Mouse (Mus musculus) NIH3T3 (cell line): Measurements from ENCODE around the gene Arhgap15.

Experiments used
- DNase-seq: peaks from one replicate; pipeline ENCODE4 v3.0.0-alpha.2; 2012; ENCODE audit warnings: low read depth

Arhgap15 gene

DNA sequence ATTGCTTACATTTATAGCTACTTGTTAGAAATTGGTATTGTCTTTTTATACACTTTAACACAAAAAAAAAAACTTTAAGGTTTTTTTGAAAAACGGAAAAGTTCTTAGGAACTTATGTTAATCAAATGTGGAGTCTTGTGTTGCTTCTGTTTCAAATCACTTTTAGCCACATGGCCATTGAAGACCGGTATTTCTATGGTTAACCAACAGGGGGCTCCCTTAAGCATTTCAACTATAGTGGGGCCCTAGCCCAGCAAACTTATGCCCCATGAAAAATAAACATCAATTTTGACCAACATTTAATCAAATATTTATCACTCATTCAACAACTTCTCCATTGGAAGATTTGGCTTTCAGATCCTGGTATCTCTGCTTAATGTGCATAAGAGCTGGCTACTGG, 557.5 kb downstream of the Arhgap15 start:
- DNase-seq: peak; percentile 24

DNA sequence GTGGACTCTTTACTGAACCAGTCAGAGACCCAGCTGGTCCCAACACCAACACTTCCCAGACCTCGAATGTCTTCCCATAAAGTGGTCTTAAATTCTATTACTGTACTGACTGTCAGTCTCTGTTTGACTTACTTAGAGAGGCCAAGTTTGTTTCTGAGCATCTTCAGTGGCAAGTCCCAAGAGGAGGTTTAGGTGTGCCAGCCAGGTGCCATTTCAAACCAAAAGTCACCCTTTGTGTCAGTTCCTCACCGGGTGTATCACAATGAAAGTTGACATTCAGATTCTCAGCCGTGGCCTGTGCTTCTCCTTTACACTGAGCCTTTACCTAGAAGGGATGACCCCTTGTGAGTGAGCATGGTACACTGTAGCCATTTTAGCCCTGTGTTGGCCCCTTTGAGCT, 560.5 kb downstream of the Arhgap15 start:
- DNase-seq: no peak

DNA sequence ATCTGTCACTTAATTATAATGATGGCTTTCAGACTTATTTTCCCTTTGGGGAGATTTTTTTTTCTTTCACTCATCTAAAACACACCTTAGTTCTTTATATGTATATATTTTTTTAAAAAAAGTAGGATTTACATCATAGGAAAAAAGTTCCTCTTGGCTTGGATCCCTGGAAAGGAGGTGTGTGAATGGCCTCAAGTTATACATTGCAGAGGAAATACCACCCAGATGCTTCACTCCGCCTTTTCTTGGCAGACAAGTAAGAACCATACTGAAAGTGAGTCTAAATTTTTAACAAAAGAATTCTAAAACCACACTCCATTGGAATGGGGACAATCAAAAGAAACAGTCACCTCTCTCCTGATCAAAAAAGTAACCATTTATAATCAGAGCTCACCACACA, 560.9 kb downstream of the Arhgap15 start:
- no peak for DNase-seq

DNA sequence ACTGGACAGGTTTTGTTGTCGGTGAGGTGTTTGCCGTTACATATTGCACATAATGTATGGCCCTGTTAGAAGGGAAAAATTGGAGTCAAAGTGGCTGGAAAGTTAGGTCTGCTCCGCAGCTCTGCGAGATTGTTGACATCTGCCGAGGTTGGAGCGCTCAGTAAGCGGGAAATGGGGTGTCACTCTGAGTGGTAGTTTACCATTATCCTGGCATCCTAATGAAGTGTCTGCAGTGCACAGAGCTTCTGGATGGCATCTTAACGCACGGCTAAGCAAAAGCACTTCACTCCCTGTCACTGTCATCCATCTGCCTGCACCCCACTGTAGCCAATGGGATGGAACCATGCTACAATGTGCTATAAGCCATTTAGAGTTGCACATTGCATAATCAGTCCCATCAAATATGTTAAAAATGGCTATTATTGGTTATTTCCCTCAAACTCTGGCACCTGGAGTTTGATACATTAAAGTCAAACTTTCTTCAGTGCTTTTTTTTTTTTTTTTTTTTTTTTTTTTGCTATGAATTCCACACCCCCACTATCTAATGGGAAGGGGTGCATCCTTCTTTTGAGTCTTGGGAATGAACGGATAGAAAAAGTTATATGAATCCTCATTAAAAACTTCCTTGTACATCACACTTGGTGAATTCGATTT, 561.6 kb downstream of the Arhgap15 start:
- no peak for DNase-seq

DNA sequence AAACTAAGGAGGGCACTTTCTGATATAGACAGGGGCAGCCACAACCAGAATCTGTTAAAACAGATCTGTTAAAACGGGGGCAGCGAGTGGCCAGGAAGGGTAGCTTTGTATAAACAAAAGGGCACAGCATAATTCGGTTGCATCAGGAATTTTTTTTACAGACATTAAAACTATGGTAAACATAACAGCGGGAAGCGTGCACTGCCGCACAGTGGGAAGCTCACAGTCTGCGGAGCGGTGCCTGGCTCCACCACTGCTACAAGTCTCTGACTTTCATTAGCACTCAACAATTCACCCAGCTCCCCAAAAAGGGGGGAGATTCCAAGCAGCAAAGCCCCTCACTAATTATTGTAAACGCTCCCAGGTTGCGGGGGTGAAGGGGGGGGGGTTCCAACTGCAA, 562.6 kb downstream of the Arhgap15 start:
- DNase-seq: no peak

DNA sequence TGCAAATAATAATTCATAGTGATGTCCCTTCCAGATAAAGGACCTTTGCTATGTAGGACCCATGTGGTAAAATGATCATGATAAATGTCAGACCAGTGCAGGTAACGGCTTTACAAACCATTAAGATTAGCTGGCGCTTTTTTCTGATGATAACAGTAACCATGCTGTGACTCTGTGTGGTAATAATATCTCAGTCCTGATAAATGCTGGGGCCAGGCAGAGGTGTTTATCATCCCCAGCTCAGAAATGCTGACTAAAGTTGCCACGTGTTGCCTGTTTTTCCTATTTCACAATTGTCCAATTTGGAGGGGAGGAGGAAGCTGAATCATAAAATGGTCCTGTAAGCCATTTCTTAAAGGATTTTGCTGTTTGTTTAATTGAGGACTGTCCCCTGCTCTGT, 564.9 kb downstream of the Arhgap15 start:
- peak; percentile 6 for DNase-seq

DNA sequence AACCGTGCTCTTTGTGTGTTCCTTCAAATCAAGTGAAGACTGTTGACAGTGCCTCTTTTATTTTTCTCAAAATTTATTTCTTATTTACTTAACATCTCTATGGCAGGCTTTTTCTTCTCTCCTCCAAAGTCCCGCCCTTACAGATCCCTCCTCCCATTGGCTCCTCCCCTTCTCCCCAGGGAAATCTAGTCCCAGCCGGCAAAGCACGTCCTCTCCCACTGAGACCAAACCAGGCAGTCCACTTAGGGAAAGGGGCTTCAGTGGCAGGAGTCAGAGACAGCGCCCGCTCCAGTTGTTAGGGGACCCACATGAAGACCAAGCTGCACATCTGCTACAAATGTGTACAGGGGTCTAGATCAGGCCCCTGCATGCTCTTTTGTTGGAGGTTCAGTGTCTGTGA, 569.8 kb downstream of the Arhgap15 start:
- no peak for DNase-seq

DNA sequence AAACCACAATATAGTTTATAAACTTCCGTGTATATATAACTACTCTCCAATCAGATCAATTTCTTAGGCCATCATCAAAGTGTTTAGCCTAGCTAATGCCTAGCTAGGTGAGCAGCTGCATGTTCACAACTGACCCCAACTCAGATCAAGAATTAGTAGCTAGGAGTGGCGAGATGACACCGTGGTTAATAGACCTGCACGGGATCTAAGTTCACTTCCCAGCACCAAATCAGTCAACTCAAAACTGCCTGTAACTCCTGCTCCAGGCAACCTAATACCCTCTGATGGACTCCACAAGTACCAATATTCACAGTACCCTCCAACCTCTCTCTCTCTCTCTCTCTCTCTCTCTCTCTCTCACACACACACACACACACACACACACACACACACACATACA, 570.9 kb downstream of the Arhgap15 start:
- DNase-seq: no peak

DNA sequence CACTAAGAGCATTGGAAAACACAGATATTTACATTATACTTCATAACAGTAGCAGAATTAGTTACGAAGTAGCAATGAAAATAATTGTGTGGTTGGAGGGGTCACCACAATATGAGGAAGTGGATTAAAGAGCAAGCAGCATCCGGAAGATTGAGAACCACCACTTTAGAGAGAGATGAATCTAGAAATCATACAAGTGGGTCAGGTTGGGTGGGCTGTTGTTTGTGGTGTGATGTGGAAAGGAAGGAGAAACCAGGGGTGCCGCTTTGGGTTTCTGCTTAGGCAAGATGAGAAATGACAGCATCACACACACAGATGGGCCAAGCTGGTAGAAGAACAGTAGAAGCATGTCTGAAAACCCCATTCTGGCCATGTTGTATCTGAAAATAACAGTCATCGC, 575.2 kb downstream of the Arhgap15 start:
- DNase-seq: no peak

DNA sequence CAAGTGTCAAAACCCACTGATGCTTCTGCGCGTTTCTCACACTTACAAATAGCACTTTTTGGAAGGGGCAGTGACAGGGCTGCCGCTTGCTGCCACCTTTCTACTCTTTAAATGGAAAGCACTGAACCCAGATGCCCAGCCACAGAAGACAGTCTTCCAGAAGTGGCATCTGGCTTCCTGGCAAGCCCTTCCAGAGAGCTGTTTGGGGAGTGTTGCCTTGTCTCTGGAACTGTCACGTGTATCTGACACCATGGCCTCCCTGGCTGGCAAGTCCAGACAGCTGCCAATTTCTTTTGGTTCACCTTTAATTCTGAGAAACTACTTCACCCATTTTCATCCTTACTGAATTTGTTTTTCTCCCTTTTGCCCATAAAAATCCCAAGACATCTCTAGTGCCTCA, 584.7 kb downstream of the Arhgap15 start:
- DNase-seq: no peak

DNA sequence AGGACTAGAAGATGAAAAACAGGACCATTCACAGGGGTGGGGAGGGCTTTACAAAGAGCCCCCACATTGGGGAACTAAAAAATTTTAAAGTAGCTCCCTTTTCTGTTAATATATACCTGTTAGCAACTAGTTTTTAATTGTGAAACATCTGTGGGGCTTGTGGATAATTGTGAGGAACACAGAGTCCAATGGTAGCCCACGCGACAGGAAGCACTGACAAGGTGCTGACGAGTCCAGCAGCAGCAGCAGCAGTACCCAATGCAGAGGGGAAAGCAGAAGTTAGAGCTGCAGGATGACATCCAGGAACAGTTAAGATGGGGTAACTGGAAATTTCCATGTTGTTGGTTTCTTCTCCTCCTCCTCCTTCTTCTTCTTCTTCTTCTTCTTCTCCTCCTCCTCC, 585.4 kb downstream of the Arhgap15 start:
- DNase-seq: no peak

DNA sequence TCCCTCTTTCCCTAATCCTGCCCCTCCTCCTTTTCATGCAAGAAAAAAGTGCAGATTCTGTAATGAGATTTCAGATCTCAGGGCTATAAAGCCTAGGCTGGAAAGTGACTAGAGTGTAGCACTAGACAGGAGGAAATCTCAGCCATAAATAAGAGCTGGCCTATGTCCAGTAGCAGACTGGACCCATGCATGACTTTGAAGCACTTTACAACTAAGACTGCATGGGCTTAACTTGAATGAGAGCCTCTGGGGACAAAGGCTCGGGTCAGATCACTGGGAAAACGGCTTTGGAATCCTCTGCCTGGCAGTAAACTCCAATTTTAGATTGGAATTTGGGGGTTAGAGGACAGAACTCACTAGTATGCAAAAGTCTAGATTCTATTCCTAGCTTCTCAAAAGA, 585.9 kb downstream of the Arhgap15 start:
- DNase-seq: peak; percentile 4

DNA sequence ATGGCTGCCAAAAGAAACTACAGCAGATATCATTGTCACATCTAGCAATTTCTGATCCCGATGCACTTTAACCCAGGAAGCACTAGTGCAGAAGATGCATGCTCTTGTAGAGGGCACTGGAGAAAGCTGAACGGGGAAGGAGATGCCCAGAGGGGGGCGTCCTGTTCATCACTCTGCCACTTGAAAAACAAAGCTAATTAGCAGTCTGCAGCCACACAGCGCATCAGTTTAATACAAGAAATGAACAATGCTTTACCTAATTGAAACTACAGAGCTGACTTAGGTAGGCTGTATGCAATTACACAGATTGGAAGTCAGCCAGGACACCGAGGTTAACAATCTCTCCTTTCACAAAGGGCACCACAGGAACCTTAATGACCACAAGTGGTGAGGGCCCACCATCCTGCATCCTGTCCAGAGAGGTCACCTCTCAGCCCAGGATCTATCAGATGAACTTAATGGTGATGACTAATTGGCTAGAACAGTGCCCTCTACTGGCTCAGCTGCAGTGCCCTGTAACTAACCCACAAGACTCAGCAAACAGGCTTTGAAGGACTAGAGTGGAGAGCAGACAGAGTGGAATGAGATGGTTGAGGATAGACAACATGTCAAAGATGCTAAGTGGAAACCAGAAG, 588.2 kb downstream of the Arhgap15 start:
- DNase-seq: peak; percentile 8

DNA sequence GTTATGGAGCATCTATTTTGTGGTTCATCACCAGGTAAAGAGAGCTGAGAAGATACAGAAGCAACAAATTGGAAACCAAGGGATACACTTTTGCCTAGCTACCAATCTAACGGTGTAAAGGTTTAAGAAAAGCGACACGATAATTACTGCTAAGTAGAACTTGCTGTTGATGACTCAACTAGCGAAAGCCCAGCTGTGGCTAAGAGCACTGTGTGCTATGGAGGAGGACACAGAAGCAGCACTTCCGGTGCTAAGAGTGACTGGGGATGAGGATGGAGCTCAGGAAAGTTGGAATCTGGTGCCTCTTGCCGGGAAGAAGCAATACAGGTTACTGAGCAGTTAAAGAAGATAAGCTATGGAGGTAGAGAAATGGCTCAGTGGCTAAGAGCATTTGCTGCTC, 589.8 kb downstream of the Arhgap15 start:
- DNase-seq: no peak

DNA sequence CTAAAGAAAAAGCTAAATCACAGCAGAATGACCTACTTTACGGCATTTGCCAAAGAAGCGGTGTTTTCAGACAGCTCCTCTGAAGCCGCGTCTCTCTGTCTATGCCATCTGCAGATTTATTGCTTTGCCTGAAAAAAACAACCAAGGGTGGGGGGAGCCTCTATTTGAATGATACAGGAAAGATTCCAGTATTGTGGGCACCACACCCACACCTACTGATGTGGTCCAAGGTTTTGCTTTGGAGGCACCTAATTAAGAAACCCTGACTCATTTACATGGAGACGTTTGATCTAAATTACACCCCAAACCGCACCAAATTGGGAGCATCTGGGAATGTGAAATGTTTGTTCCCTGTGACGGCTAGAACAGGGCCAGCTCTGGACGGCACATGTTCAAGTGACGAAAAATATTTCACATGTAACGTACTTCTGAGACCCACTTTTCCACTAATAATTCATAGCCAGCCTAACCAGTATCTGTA, 592.5 kb downstream of the Arhgap15 start:
- DNase-seq: no peak

DNA sequence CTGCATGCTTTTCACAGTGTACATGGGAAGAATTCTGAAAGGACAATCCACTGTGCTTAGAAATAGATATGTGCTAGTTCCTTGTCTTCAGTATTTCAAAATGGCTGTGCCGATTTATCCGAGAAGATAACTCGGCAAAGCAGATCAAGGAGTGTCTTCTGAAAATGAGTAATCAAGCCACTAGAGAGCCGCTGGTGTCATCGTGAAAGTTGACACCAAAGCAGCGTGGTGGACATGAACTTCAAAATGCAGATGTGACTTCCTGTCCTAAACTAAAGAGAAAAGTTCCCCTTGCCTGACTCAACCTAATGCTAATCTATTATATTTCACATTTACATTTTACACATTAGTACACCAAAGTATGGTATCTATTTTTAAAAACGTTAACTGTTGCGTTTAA, 596.2 kb downstream of the Arhgap15 start:
- DNase-seq: no peak

DNA sequence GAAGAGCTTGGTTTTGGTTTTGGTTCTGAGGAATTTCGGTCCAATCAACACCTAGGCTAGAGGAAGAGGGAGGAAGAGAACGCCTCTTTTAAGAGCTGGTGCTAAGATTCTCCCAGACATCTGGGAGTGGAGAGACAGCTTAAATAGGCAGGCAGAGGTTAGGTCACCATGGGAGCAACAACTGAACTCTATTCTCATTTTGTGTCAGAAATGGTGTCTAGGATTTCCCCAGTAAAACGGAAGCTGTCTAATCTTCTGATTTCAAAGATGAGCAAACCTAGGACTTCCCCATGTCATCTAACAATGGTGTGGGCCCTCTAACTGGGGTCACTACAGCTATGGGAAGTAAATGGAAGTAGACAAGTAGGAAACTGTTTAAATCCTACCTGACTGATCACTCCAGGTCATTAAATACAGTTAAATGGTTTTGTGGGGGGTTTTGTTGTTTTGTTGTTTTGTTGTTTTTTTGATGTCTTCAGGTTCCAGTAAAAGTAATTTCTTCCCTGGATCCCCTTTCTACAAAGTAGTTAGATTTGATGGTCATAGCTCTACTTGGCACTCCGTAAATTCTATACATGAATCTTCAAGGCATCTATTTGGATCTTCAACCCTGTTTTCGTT, 596.8 kb downstream of the Arhgap15 start:
- no peak for DNase-seq

DNA sequence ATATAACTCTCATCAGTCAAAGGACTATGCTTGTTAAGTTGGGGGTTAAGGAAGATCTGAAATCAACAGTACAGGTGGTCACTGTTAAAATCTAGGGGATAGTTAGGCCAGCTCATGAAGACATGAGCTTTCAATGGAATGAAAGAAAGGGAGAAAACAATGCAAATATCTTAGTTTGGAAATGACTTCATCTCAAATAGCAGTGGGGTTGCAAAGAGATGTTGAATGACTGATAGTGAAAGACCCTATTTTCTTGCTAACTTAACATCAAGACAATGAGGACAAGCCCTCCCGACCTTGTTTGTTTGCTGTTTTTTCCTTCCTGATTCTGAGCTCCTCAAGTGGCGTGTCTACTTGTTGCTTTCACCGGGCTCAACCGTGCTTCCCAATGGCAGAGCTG, 597.6 kb downstream of the Arhgap15 start:
- DNase-seq: no peak

DNA sequence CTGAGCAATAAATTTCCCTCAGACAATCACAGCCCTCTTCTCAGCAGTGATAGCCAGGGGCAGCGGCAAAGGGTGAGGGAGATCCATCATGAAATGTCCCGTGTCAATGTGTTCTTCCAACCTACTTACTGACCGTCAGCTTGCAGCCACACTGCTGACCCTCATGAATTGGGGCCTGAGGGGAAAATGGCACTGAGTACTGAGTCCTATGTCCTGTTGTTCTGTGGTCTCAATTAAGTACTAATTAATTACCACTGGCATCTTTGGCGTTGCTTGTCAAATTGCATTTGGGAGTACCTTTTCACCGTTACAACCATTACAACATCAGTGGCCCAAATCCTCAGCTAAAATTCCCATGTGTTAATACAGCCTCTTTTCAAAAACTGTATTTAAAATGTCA, 599.2 kb downstream of the Arhgap15 start:
- no peak for DNase-seq

DNA sequence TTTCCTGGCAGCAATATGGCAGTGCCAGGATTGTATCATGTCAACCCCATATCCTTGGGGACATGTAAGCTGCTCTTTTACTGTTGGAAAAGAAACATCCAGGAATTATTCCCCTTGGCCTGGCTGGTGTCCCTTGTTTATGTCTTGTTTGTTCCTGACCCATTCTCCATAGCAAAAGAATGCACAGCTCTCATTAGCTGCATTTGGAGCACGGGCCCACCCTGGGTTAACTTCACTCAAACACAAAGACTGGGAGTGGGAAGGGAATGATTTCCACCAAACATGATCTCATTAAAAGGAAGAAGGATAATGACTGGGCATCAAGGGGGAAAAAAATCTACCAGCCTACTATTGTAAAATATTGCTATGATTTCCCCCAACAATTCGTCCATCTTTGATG, 600.5 kb downstream of the Arhgap15 start:
- DNase-seq: no peak

DNA sequence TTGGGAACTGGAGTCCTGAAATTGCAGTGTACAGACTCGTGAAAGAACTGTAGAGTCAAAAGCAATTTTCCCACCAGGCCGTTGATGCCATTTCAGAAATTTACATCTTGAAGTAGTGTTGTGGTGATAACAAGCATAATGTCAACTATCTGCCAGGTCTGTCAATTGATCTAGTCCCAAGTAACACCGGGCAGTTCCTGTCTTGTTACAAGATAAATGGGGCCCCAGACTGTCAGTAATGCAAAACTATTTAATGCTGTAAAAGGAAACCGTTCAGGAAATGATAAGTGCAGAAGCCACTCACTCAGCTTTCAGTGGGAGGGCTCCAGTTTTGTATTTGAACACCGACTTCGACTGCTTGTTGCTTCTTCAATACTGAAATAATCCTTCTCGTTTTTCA, 604.3 kb downstream of the Arhgap15 start:
- no peak for DNase-seq

DNA sequence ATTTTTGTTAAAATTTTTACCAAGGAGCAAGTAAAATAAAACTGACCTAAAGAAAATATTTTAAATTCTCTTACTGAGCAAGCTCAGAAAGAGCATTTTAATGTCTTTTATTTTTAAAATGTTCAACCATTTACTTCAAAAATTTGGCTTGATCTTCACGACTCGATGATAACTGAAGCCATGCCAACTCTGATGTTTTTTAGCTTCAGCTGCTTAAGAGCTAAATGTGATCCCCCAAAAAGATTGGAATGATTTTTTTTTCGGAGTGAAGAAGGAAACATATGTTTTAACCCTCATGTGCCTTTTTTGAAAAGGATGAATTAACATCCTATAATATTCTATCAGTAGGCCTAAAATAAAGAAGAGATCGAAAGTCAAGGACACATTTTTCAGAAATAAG, 605.0 kb downstream of the Arhgap15 start:
- DNase-seq: no peak

DNA sequence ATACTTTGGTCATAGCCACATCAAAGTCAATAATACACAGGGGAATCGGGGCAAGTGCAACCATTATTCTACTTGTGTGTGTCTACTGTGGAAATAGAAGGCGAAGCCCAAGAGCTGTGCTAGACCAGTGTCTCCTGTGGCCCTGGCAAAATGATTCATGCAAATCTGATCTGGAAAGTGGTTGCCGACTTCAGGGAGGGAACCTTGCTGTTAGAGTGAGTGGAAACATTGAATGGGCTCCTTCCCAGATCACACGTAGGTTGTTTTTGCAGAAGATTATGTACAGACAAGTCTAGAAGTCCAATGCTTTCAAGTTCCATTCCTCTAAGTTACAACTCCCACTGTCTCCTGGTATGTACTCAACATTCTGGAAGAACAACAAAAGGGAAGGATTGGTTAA, 606.2 kb downstream of the Arhgap15 start:
- no peak for DNase-seq

DNA sequence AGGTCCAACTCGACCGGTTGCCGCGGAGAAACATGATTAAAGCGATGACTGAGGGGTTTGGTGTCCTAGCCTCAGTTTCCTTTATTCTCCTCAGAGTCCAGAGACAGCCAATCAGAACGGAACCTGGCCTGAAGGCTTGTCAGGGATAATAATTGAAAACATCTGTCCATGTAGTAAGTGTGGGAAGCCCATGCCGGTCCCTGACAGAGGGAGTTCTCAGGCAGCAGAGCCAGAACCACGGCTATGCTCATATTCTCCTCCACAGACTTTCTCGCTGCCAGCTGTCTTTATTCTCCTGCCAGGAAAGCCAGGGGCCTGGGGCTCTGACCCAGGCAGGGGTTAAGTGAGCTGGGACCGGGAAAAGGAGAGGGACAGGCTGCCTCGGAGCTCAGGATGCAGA, 606.7 kb downstream of the Arhgap15 start:
- DNase-seq: peak; percentile 4
